ENCODE assay signal across 7 mouse cellular contexts in the genomic region with DNA sequence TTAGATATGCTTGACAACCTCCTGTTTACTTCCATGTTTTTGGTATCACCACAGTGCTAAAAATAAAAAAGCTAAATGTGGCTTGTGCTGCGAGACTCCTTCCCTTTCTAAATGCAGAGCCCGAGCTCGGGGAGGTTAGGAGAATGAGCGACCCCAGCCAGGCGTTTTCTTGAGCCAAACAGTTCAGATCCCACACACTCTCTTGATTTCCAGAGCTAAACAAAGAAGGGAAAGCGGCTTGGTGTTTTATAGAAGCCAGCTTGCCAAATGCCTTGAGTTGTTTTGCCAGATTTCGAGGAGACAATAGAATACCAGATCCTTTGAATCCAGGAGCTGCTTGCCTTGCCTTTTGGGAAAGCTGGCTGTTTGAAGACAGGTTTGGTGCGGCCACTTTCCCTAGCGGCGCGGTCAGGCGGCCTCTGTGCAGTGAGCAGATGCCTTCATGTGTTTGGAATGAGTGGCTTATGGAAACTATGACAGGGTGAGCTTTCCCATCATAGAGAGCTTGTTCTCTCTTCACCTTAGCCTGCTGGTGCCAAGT. TPM values are rescaled to one million over a fixed set of nuclear protein-coding genes. Genes with fewer than 3 reads are reported as not detected.
DNase-seq lines count a peak whose midpoint lies in the region; ATAC-seq and TF ChIP-seq lines count a peak whose summit lies in the region.

No protein-coding gene starts in this region.

- no peaks in the 10 kb centered on the region for H3K36me3 ChIP-seq in CH12.LX (replicated peaks in 1 of 2; ENCODE audit: control insufficient read depth in 1 of 2, insufficient read depth in 1 of 2, low read length in 1 of 2)
- no peaks in the 10 kb centered on the region; the same call in 1 of the 2 replicates for H3K36me3 ChIP-seq in forebrain, embryonic 14.5 days (ENCODE audit: control insufficient read depth, insufficient read depth, low read length)
- no peaks in the 10 kb centered on the region for H3K36me3 ChIP-seq in hindbrain, embryonic 14.5 days (replicated peaks; ENCODE audit: control insufficient read depth, insufficient read depth)
- no peaks in the 10 kb centered on the region for H3K36me3 ChIP-seq in liver, embryonic 12.5 days

- no peaks in the 10 kb centered on the region for H3K79me2 ChIP-seq in CH12.LX (replicated peaks; ENCODE audit: control insufficient read depth, extremely low read depth, insufficient read depth, poor library complexity, severe bottlenecking)

- TF ChIP-seq CTCF in CH12.LX (conservative IDR thresholded peaks at IDR 0.05 in 1 of 2, IDR thresholded peaks at IDR 0.05 in 1 of 2; ENCODE audit: low read depth in 2 of 2, low read length in 2 of 2) = no peak

- dilution Hi-C loops in CH12.LX (cut with MboI; ENCODE audit: extremely low pct_ligation_motif_present, extremely low pct_unique_long_range_greater_than_20kb, low sequenced_read_pairs) = no loop called here

- TF ChIP-seq RAD21 in CH12.LX (IDR thresholded peaks at IDR 0.05; ENCODE audit: low read depth, low read length) = no peak

- no peaks in the 10 kb centered on the region for H3K27me3 ChIP-seq in CH12.LX (replicated peaks)
- H3K27me3 ChIP-seq in forebrain, embryonic 14.5 days (replicated peaks; ENCODE audit: control insufficient read depth, insufficient read depth, low read length) = no peaks in the 10 kb centered on the region
- H3K27me3 ChIP-seq in hindbrain, embryonic 14.5 days (ENCODE audit: control insufficient read depth, insufficient read depth, low read length) = peaks cover 7% of the 10 kb centered on the region
- 0 out of 2 replicates have a peak, but pooled peaks cover 18% of the 10 kb centered on the region for H3K27me3 ChIP-seq in liver, embryonic 12.5 days (replicated peaks)

- no peak for TF ChIP-seq POLR2A in CH12.LX (IDR thresholded peaks at IDR 0.05; ENCODE audit: low read depth, low read length)

- no peak overlapping the region for H3K9ac ChIP-seq in CH12.LX (ENCODE audit: insufficient read depth, low read depth)
- H3K9ac ChIP-seq in forebrain, embryonic 14.5 days (ENCODE audit: low read length) = peak overlapping the region; percentile 26; the same call in 1 of the 2 replicates
- H3K9ac ChIP-seq in hindbrain, embryonic 14.5 days = no peak overlapping the region
- H3K9ac ChIP-seq in liver, embryonic 12.5 days = no peak overlapping the region

- peak; percentile 7 for DNase-seq in 3T3-L1 (ENCODE audit: low read depth, low spot score)
- DNase-seq in CH12.LX (ENCODE audit: extremely low read depth) = peak; percentile 32
- DNase-seq in forebrain, embryonic 14.5 days (ENCODE audit: low spot score) = peak; percentile 64
- no peak for DNase-seq in hindbrain, embryonic 14.5 days (ENCODE audit: low spot score)
- no peak for DNase-seq in spleen, adult 18-20 months

- WGBS in forebrain, embryonic 14.5 days = 28% methylated on average over 12 of the region's 12 CpGs
- 50% methylated on average over 12 of the region's 12 CpGs for WGBS in hindbrain, embryonic 14.5 days
- WGBS in liver, embryonic 12.5 days (ENCODE audit: insufficient replicate concordance) = 54% methylated on average over 12 of the region's 12 CpGs

- peak overlapping the region; percentile 60; the same call in 1 of the 2 replicates for H3K4me2 ChIP-seq in CH12.LX (ENCODE audit: insufficient read depth, low read depth, poor library complexity, severe bottlenecking)
- 0 out of 2 replicates have a peak overlapping the region, but pooled peaks have one; percentile 0 for H3K4me2 ChIP-seq in forebrain, embryonic 14.5 days (ENCODE audit: low read length)
- H3K4me2 ChIP-seq in hindbrain, embryonic 14.5 days (replicated peaks) = no peak overlapping the region
- H3K4me2 ChIP-seq in liver, embryonic 12.5 days = no peak overlapping the region

- peak; percentile 50; the same call in 1 of the 2 replicates for ATAC-seq in forebrain, embryonic 14.5 days
- ATAC-seq in hindbrain, embryonic 14.5 days (ENCODE audit: low FRiP score) = no peak
- ATAC-seq in frontal cortex, adult (ENCODE audit: low TSS enrichment) = no peak; the same call in 1 of the 2 replicates
- ATAC-seq in liver, embryonic 12.5 days = no peak

- H3K27ac ChIP-seq in CH12.LX (ENCODE audit: insufficient read depth, low read depth) = no peak overlapping the region
- peak overlapping the region; percentile 56; the same call in 1 of the 2 replicates for H3K27ac ChIP-seq in forebrain, embryonic 14.5 days (ENCODE audit: low read depth, low read length)
- peak overlapping the region; percentile 40; the same call in 1 of the 2 replicates for H3K27ac ChIP-seq in hindbrain, embryonic 14.5 days
- no peak overlapping the region for H3K27ac ChIP-seq in liver, embryonic 12.5 days

- peaks cover 0 to 9% of the 10 kb centered on the region in 2 experiments; a peak in 2 of 4 replicates for H3K4me1 ChIP-seq in CH12.LX (ENCODE audit: control insufficient read depth in 1 of 2, insufficient read depth in 2 of 2)
- peaks cover 3% of the 10 kb centered on the region; the same call in 1 of the 2 replicates for H3K4me1 ChIP-seq in forebrain, embryonic 14.5 days (ENCODE audit: control insufficient read depth, insufficient read depth, low read length)
- no peaks in the 10 kb centered on the region; the same call in 1 of the 2 replicates for H3K4me1 ChIP-seq in hindbrain, embryonic 14.5 days (replicated peaks; ENCODE audit: control insufficient read depth, insufficient read depth, low read length)
- H3K4me1 ChIP-seq in liver, embryonic 12.5 days = no peaks in the 10 kb centered on the region

- peak; percentile 56; the same call in 1 of the 2 replicates for TF ChIP-seq EP300 in CH12.LX (IDR thresholded peaks at IDR 0.05; ENCODE audit: low read length)

- H3K4me3 ChIP-seq in CH12.LX (replicated peaks in 1 of 3; ENCODE audit: low read depth in 2 of 3, low read length in 2 of 3, poor library complexity in 1 of 3) = no peak overlapping the region
- H3K4me3 ChIP-seq in forebrain, embryonic 14.5 days (ENCODE audit: low read depth, low read length) = no peak overlapping the region
- H3K4me3 ChIP-seq in hindbrain, embryonic 14.5 days (replicated peaks; ENCODE audit: low read length) = no peak overlapping the region
- H3K4me3 ChIP-seq in liver, embryonic 12.5 days = no peak overlapping the region

- in situ Hi-C loops in CH12.LX (cut with MboI; ENCODE audit: low pct_ligation_motif_present, low pct_unique_long_range_greater_than_20kb, low sequenced_read_pairs) = loop anchor here (10.0 kb wide), 1 partner anchor 159 kb away; no protein-coding TSS in a partner anchor

- H3K9me3 ChIP-seq in CH12.LX (replicated peaks; ENCODE audit: low read length) = no peaks in the 10 kb centered on the region
- H3K9me3 ChIP-seq in forebrain, embryonic 14.5 days (replicated peaks; ENCODE audit: control insufficient read depth, low read length) = no peaks in the 10 kb centered on the region
- no peaks in the 10 kb centered on the region for H3K9me3 ChIP-seq in hindbrain, embryonic 14.5 days (ENCODE audit: control insufficient read depth, low read length)
- H3K9me3 ChIP-seq in liver, embryonic 12.5 days (replicated peaks) = no peaks in the 10 kb centered on the region

TF ChIP-seq in CH12.LX, 34 proteins besides CTCF, POLR2A, EP300 and RAD21:
- 0 out of 2 replicates have a peak, but pooled peaks have one; percentile 21 for TF ChIP-seq ETS1 (conservative IDR thresholded peaks at IDR 0.05; ENCODE audit: low read depth, low read length)
- peak; percentile 42; the same call in 1 of the 2 replicates for TF ChIP-seq IRF4 (IDR thresholded peaks at IDR 0.05; ENCODE audit: low read depth, low read length)
- TF ChIP-seq CHD2 (IDR thresholded peaks at IDR 0.05; ENCODE audit: low read length) = no peak
- 0 out of 2 replicates have a peak, but pooled peaks have one; percentile 17 for TF ChIP-seq ELF1 (IDR thresholded peaks at IDR 0.05; ENCODE audit: low read depth, low read length)
- no peak for TF ChIP-seq NRF1 (IDR thresholded peaks at IDR 0.05; ENCODE audit: low read depth, low read length)
- peak; percentile 69; the same call in 1 of the 2 replicates for TF ChIP-seq JUN (IDR thresholded peaks at IDR 0.05; ENCODE audit: insufficient read depth, low read depth, low read length)

RNA-seq across cellular contexts. Expression of a gene that starts 50.0 kb away (rescaled TPM):
- total RNA-seq in CH12.LX (2012; rRNA removed) (6.1 and 6.2 TPM in 2 replicates), CH12.LX (2014; rRNA removed) (6.6 TPM in 2 replicates)
- polyA plus RNA-seq in CH12.LX (2012; ENCODE audit: insufficient read length, low read depth) = 3.5 and 4.1 TPM in 2 replicates
- polyA plus RNA-seq in forebrain, embryonic 14.5 days (2014; fragmentation: Nextera tagmentation; extraction: Ambion mirVana) = 4.0 and 5.0 TPM in 2 replicates
- 5.1 and 5.2 TPM in 2 replicates for polyA plus RNA-seq in hindbrain, embryonic 14.5 days (2014; fragmentation: Nextera tagmentation; extraction: Ambion mirVana)
- 9.0 and 9.4 TPM in 2 replicates for polyA plus RNA-seq in liver, embryonic 12.5 days (2016; fragmentation: Nextera tagmentation; extraction: Ambion mirVana)

Comparison
In these comparisons a context has a peak if more than half of its experiments do, and no peak if none do; other contexts are left out.
1. DNase-seq: peak in 3T3-L1 (single experiment), CH12.LX (single experiment) and forebrain, embryonic 14.5 days (single experiment); none in hindbrain, embryonic 14.5 days (single experiment) and spleen, adult 18-20 months (0 of 2).
2. H3K27ac ChIP-seq: peak in forebrain, embryonic 14.5 days (single experiment) and hindbrain, embryonic 14.5 days (single experiment); none in CH12.LX (single experiment) and liver, embryonic 12.5 days (single experiment).
3. H3K4me2 ChIP-seq: peak in CH12.LX (single experiment) and forebrain, embryonic 14.5 days (single experiment); none in hindbrain, embryonic 14.5 days (single experiment) and liver, embryonic 12.5 days (single experiment).